Mouse (Mus musculus): ENCODE data around the gene Mrps23. TPM values are rescaled to one million over a fixed set of nuclear protein-coding genes. Genes with fewer than 3 reads are reported as not detected.

The Mrps23 gene
- polyA plus RNA-seq (2015; fragmentation: Nextera tagmentation; extraction: Ambion mirVana): 61.5 and 66.6 TPM in 2 replicates

GRCm38 (mm10) chr11:88203712-88204532 lies at the start of gene Mrps23:
Gene Mrps23 (plus strand): TSS chr11:88204388.
- Histone ChIP-seq H3K9ac (replicated peaks; ENCODE audit: low read length) (peak within 1 kb of the TSS; percentile 69), H3K4me1 (ENCODE audit: insufficient read depth, low read length) (peaks cover 14% of the 10 kb centered on the region), H3K4me3 (ENCODE audit: low read length) (peak within 1 kb of the TSS; percentile 80), H3K4me2 (replicated peaks; ENCODE audit: low read depth, low read length) (peak within 1 kb of the TSS; percentile 78), H3K27ac (ENCODE audit: low read length) (peak within 1 kb of the TSS; percentile 91), H3K9me3 (ENCODE audit: low read length) (no peaks in the 10 kb centered on the region), H3K27me3 (ENCODE audit: insufficient read depth, low read length) (no peaks in the 10 kb centered on the region), H3K36me3 (ENCODE audit: insufficient read depth, low read length) (no peaks in the 10 kb centered on the region; the same call in 1 of the 2 replicates)
- ATAC-seq (ENCODE audit: low FRiP score, low TSS enrichment): peak; percentile 96
- WGBS: under 1% methylated on average over 51 of the region's 51 CpGs

DNA sequence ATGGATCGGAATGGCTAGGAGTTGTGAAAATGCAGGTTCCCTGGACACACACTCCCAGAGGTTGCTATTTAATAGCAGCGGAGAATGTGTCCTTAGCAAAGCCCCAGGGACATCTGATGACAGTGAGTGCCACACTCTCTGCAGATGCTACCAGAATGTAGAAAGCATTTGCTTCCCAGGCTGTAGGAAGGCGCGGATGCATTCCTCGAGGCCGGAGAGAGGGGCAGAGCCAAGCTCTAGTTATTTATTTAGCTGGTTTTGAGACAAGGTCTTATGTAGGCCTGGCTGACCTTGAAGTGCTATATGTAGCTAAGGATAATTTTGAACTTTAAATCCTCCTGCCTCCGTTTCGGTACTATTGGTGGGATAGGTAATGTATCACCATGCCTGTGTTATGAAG lies 49.7 kb upstream of the Mrps23 start:
- Histone ChIP-seq H3K27ac (ENCODE audit: low read length) (peak overlapping the region; percentile 3; the same call in 1 of the 2 replicates), H3K4me1 (ENCODE audit: insufficient read depth, low read length) (peaks cover 71% of the 10 kb centered on the region), H3K36me3 (ENCODE audit: insufficient read depth, low read length) (no peaks in the 10 kb centered on the region), H3K9ac (replicated peaks; ENCODE audit: low read length) (no peak overlapping the region), H3K9me3 (ENCODE audit: low read length) (no peaks in the 10 kb centered on the region), H3K4me3 (ENCODE audit: low read length) (no peak overlapping the region), H3K27me3 (ENCODE audit: insufficient read depth, low read length) (no peaks in the 10 kb centered on the region), H3K4me2 (replicated peaks; ENCODE audit: low read depth, low read length) (no peak overlapping the region)
- WGBS: 53% methylated on average over 8 of the region's 8 CpGs
- peak; percentile 24; the same call in 1 of the 2 replicates for ATAC-seq (ENCODE audit: low FRiP score, low TSS enrichment)

- no peak for ATAC-seq (ENCODE audit: low FRiP score, low TSS enrichment)
- Histone ChIP-seq H3K4me2 (replicated peaks; ENCODE audit: low read depth, low read length) (no peak overlapping the region), H3K27me3 (ENCODE audit: insufficient read depth, low read length) (no peaks in the 10 kb centered on the region), H3K4me3 (ENCODE audit: low read length) (no peak overlapping the region), H3K4me1 (ENCODE audit: insufficient read depth, low read length) (peaks cover 78% of the 10 kb centered on the region), H3K36me3 (ENCODE audit: insufficient read depth, low read length) (no peaks in the 10 kb centered on the region), H3K9ac (replicated peaks; ENCODE audit: low read length) (peak overlapping the region; percentile 36), H3K27ac (ENCODE audit: low read length) (peak overlapping the region; percentile 16; the same call in 1 of the 2 replicates), H3K9me3 (ENCODE audit: low read length) (no peaks in the 10 kb centered on the region)
- WGBS: 51% methylated on average over 3 of the region's 3 CpGs
These were observed 48.7 kb upstream of the Mrps23 start for GRCm38 (mm10) chr11:88155451-88155850.

DNA sequence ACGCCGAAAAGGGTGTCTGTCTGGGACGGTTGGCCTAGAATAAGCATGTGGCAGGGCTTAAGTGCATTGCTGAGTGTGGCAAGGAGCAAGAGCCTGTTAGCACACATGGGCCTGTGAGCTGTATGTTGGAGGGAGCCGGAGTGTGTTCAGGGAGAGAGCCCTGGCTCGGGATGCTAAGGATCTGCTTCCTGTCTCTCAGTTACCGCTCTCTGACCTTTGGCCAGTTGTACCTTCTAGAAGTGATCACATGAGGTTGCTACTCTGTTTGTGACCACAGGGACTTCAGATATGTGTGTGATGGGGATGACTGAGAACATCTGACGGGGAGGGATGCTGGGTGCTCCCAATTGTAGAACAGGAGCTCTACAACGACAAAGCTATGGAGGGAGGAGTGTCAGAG lies 48.2 kb upstream of the Mrps23 start:
- Histone ChIP-seq H3K9ac (replicated peaks; ENCODE audit: low read length) (no peak overlapping the region), H3K4me1 (ENCODE audit: insufficient read depth, low read length) (peaks cover 84% of the 10 kb centered on the region), H3K27ac (ENCODE audit: low read length) (peak overlapping the region; percentile 16; the same call in 1 of the 2 replicates), H3K27me3 (ENCODE audit: insufficient read depth, low read length) (no peaks in the 10 kb centered on the region), H3K36me3 (ENCODE audit: insufficient read depth, low read length) (no peaks in the 10 kb centered on the region), H3K4me3 (ENCODE audit: low read length) (no peak overlapping the region), H3K9me3 (ENCODE audit: low read length) (no peaks in the 10 kb centered on the region), H3K4me2 (replicated peaks; ENCODE audit: low read depth, low read length) (no peak overlapping the region)
- 55% methylated on average over 8 of the region's 8 CpGs for WGBS
- no peak for ATAC-seq (ENCODE audit: low FRiP score, low TSS enrichment)

GRCm38 (mm10) chr11:88156403-88156802 lies 47.8 kb upstream of the Mrps23 start:
- Histone ChIP-seq H3K9ac (replicated peaks; ENCODE audit: low read length) (peak overlapping the region; percentile 32; the same call in 1 of the 2 replicates), H3K4me3 (ENCODE audit: low read length) (no peak overlapping the region), H3K4me1 (ENCODE audit: insufficient read depth, low read length) (peaks cover 82% of the 10 kb centered on the region), H3K36me3 (ENCODE audit: insufficient read depth, low read length) (no peaks in the 10 kb centered on the region), H3K9me3 (ENCODE audit: low read length) (no peaks in the 10 kb centered on the region), H3K27ac (ENCODE audit: low read length) (peak overlapping the region; percentile 64; the same call in 1 of the 2 replicates), H3K4me2 (replicated peaks; ENCODE audit: low read depth, low read length) (no peak overlapping the region), H3K27me3 (ENCODE audit: insufficient read depth, low read length) (no peaks in the 10 kb centered on the region)
- ATAC-seq (ENCODE audit: low FRiP score, low TSS enrichment): no peak
- 39% methylated on average over 2 of the region's 2 CpGs for WGBS

DNA sequence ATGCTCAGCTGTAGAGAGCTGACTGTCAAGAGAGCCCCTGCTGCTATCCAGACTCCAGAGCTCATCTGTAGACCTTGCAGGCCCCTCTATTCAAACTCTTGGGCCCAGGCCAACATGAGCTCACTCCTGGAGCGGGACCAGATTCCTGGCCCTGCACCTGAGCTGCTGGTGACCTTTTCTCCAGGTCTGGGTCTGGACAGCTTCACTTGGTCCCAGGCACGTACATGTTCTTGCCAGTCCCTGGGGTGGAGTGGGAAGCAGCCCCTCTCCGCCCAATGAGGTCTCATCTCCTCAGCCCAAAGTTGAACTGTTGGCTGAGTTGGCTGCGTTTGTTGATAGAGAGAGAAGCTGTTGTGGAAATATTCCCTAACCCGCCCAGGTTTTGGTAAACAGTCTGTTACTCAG lies 45.3 kb upstream of the Mrps23 start:
- H3K9me3 ChIP-seq (ENCODE audit: low read length): no peaks in the 10 kb centered on the region
- H3K36me3 ChIP-seq (ENCODE audit: insufficient read depth, low read length): no peaks in the 10 kb centered on the region
- no peaks in the 10 kb centered on the region for H3K27me3 ChIP-seq (ENCODE audit: insufficient read depth, low read length)
- H3K4me1 ChIP-seq (ENCODE audit: insufficient read depth, low read length): peaks cover 69% of the 10 kb centered on the region
- 77% methylated on average over 5 of the region's 5 CpGs for WGBS
- no peak for ATAC-seq (ENCODE audit: low FRiP score, low TSS enrichment)
- no peak overlapping the region for H3K4me2 ChIP-seq (replicated peaks; ENCODE audit: low read depth, low read length)
- H3K4me3 ChIP-seq (ENCODE audit: low read length): no peak overlapping the region
- H3K9ac ChIP-seq (replicated peaks; ENCODE audit: low read length): no peak overlapping the region
- H3K27ac ChIP-seq (ENCODE audit: low read length): no peak overlapping the region; the same call in 1 of the 2 replicates

- no peak overlapping the region for H3K4me3 ChIP-seq (ENCODE audit: low read length)
- H3K36me3 ChIP-seq (ENCODE audit: insufficient read depth, low read length): no peaks in the 10 kb centered on the region
- 57% methylated on average over 11 of the region's 11 CpGs for WGBS
- no peak for ATAC-seq (ENCODE audit: low FRiP score, low TSS enrichment)
- H3K27me3 ChIP-seq (ENCODE audit: insufficient read depth, low read length): no peaks in the 10 kb centered on the region
- H3K9me3 ChIP-seq (ENCODE audit: low read length): no peaks in the 10 kb centered on the region
- no peak overlapping the region; the same call in 1 of the 2 replicates for H3K27ac ChIP-seq (ENCODE audit: low read length)
- H3K4me2 ChIP-seq (replicated peaks; ENCODE audit: low read depth, low read length): no peak overlapping the region
- H3K9ac ChIP-seq (replicated peaks; ENCODE audit: low read length): 0 out of 2 replicates have a peak overlapping the region, but pooled peaks have one; percentile 37
- H3K4me1 ChIP-seq (ENCODE audit: insufficient read depth, low read length): peaks cover 66% of the 10 kb centered on the region
These were observed 44.8 kb upstream of the Mrps23 start for GRCm38 (mm10) chr11:88159389-88159788.

- 39% methylated on average over 5 of the region's 5 CpGs for WGBS
- H3K4me2 ChIP-seq (replicated peaks; ENCODE audit: low read depth, low read length): peak overlapping the region; percentile 64
These were observed 43.9 kb upstream of the Mrps23 start for GRCm38 (mm10) chr11:88160316-88160715.

GRCm38 (mm10) chr11:88161051-88161581 lies 43.1 kb upstream of the Mrps23 start:
- Histone ChIP-seq H3K27me3 (ENCODE audit: insufficient read depth, low read length) (no peaks in the 10 kb centered on the region), H3K4me2 (replicated peaks; ENCODE audit: low read depth, low read length) (peak overlapping the region; percentile 64), H3K4me1 (ENCODE audit: insufficient read depth, low read length) (peaks cover 67% of the 10 kb centered on the region), H3K9ac (replicated peaks; ENCODE audit: low read length) (peak overlapping the region; percentile 57), H3K9me3 (ENCODE audit: low read length) (no peaks in the 10 kb centered on the region), H3K4me3 (ENCODE audit: low read length) (peak overlapping the region; percentile 35), H3K27ac (ENCODE audit: low read length) (peak overlapping the region; percentile 90), H3K36me3 (ENCODE audit: insufficient read depth, low read length) (no peaks in the 10 kb centered on the region)
- WGBS: under 1% methylated on average over 17 of the region's 33 CpGs
- ATAC-seq (ENCODE audit: low FRiP score, low TSS enrichment): peak; percentile 77

More at GRCm38 (mm10) chr11:88160316-88160715, 43.9 kb upstream of the Mrps23 start:
- H3K4me3 ChIP-seq (ENCODE audit: low read length): no peak overlapping the region
- H3K9ac ChIP-seq (replicated peaks; ENCODE audit: low read length): no peak overlapping the region; the same call in 1 of the 2 replicates
- no peaks in the 10 kb centered on the region for H3K27me3 ChIP-seq (ENCODE audit: insufficient read depth, low read length)
- ATAC-seq (ENCODE audit: low FRiP score, low TSS enrichment): no peak
- peaks cover 67% of the 10 kb centered on the region for H3K4me1 ChIP-seq (ENCODE audit: insufficient read depth, low read length)
- H3K36me3 ChIP-seq (ENCODE audit: insufficient read depth, low read length): no peaks in the 10 kb centered on the region
- peak overlapping the region; percentile 90 for H3K27ac ChIP-seq (ENCODE audit: low read length)
- no peaks in the 10 kb centered on the region for H3K9me3 ChIP-seq (ENCODE audit: low read length)

All from kidney, embryonic 16.5 days (tissue).